Mouse (Mus musculus): ENCODE measurements around the gene Tex22. TPM values are rescaled to one million over a fixed set of nuclear protein-coding genes. Genes with fewer than 3 reads are reported as not detected.

Gene Tex22
- polyA plus RNA-seq, 1 experiment from 2014 or later = not detected

GRCm38 (mm10) chr12:113036996-113037395 is 37.3 kb upstream of the Tex22 start:
- TF ChIP-seq CTCF (IDR thresholded peaks at IDR 0.05) = no peak
- ATAC-seq = no peak
- no peak for DNase-seq (ENCODE audit: low read depth, low spot score)
- H3K27me3 ChIP-seq = no peaks in the 10 kb centered on the region
- CTCF ChIA-PET = interaction anchor here (0.8 to 1.8 kb wide), 5 partner anchors 8 to 49 kb away, joined by 3 to 4 read pairs (median 4); no protein-coding TSS in a partner anchor
- in situ Hi-C loops (cut with MboI; ENCODE audit: low pct_unique_long_range_greater_than_20kb) = no loop called here
- POLR2A ChIA-PET = interaction anchor here (0.7 kb wide), 1 partner anchor 8 kb away, joined by 3 read pairs; no protein-coding TSS in a partner anchor

GRCm38 (mm10) chr12:113038414-113038813 is 35.9 kb upstream of the Tex22 start:
- ATAC-seq (no peak), DNase-seq (ENCODE audit: low read depth, low spot score) (no peak)
- in situ Hi-C loops (cut with MboI; ENCODE audit: low pct_unique_long_range_greater_than_20kb) = no loop called here

GRCm38 (mm10) chr12:113041481-113042439 is 32.5 kb upstream of the Tex22 start:
- H3K27me3 ChIP-seq = no peaks in the 10 kb centered on the region
- in situ Hi-C loops (cut with MboI; ENCODE audit: low pct_unique_long_range_greater_than_20kb) = no loop called here
- ChIA-PET CTCF (interaction anchor here (0.9 to 3.7 kb wide), 6 partner anchors 20 to 37 kb away, joined by 3 to 22 read pairs (median 4); no protein-coding TSS in a partner anchor), POLR2A (no interaction called here)
- ATAC-seq = no peak
- TF ChIP-seq CTCF (IDR thresholded peaks at IDR 0.05) = no peak
- no peak for DNase-seq (ENCODE audit: low read depth, low spot score)

More at GRCm38 (mm10) chr12:113038414-113038813, 35.9 kb upstream of the Tex22 start:
- POLR2A ChIA-PET = no interaction called here
- CTCF ChIA-PET = interaction anchor here (0.8 kb wide), 1 partner anchor 36 kb away, joined by 3 read pairs; no protein-coding TSS in a partner anchor
- TF ChIP-seq CTCF (IDR thresholded peaks at IDR 0.05) = no peak
- H3K27me3 ChIP-seq = no peaks in the 10 kb centered on the region

GRCm38 (mm10) chr12:113042543-113042942 is 31.8 kb upstream of the Tex22 start:
- no peaks in the 10 kb centered on the region for H3K27me3 ChIP-seq
- DNase-seq (ENCODE audit: low read depth, low spot score) (no peak), ATAC-seq (no peak)
- CTCF ChIA-PET = interaction anchor here (1.1 to 3.7 kb wide), 3 partner anchors 27 to 38 kb away, joined by 3 to 22 read pairs (median 3); no protein-coding TSS in a partner anchor
- TF ChIP-seq CTCF (IDR thresholded peaks at IDR 0.05) = no peak
- in situ Hi-C loops (cut with MboI; ENCODE audit: low pct_unique_long_range_greater_than_20kb) = no loop called here
- POLR2A ChIA-PET = no interaction called here

- POLR2A ChIA-PET = interaction anchor here (0.6 to 1.5 kb wide), 2 partner anchors 8 to 13 kb away, joined by 3 read pairs; no protein-coding TSS in a partner anchor
- CTCF ChIA-PET = interaction anchor here (0.9 to 3.7 kb wide), 7 partner anchors 13 to 42 kb away, joined by 3 to 22 read pairs (median 4); no protein-coding TSS in a partner anchor
- TF ChIP-seq CTCF (IDR thresholded peaks at IDR 0.05) = no peak
- in situ Hi-C loops (cut with MboI; ENCODE audit: low pct_unique_long_range_greater_than_20kb) = loop anchor here (5.0 kb wide), 1 partner anchor 38 kb away; no protein-coding TSS in a partner anchor
- peak; percentile 42 for ATAC-seq
- no peaks in the 10 kb centered on the region for H3K27me3 ChIP-seq
- DNase-seq (ENCODE audit: low read depth, low spot score) = no peak
These were observed 29.2 kb upstream of the Tex22 start for GRCm38 (mm10) chr12:113044916-113045677.

GRCm38 (mm10) chr12:113046861-113047260 is 27.4 kb upstream of the Tex22 start:
- CTCF ChIA-PET = interaction anchor here (0.6 to 2.6 kb wide), 6 partner anchors 10 to 46 kb away, joined by 3 to 25 read pairs (median 3); no protein-coding TSS in a partner anchor
- no peaks in the 10 kb centered on the region for H3K27me3 ChIP-seq
- DNase-seq (ENCODE audit: low read depth, low spot score) (no peak), ATAC-seq (no peak)
- in situ Hi-C loops (cut with MboI; ENCODE audit: low pct_unique_long_range_greater_than_20kb) = loop anchor here (5.0 kb wide), 1 partner anchor 40 kb away; no protein-coding TSS in a partner anchor
- no peak for TF ChIP-seq CTCF (IDR thresholded peaks at IDR 0.05)
- POLR2A ChIA-PET = no interaction called here

GRCm38 (mm10) chr12:113048103-113048502 is 26.2 kb upstream of the Tex22 start:
- ATAC-seq (no peak), DNase-seq (ENCODE audit: low read depth, low spot score) (no peak)
- ChIA-PET POLR2A (no interaction called here), CTCF (interaction anchor here (1.0 to 2.6 kb wide), 4 partner anchors 37 to 107 kb away, joined by 3 to 25 read pairs (median 4); no protein-coding TSS in a partner anchor)
- in situ Hi-C loops (cut with MboI; ENCODE audit: low pct_unique_long_range_greater_than_20kb) = loop anchor here (5.0 kb wide), 1 partner anchor 41 kb away; no protein-coding TSS in a partner anchor
- no peak for TF ChIP-seq CTCF (IDR thresholded peaks at IDR 0.05)
- no peaks in the 10 kb centered on the region for H3K27me3 ChIP-seq

- CTCF ChIA-PET = interaction anchor here (0.7 kb wide), 1 partner anchor 24 kb away, joined by 3 read pairs; the partner anchor contains the start of gene Tex22
- TF ChIP-seq CTCF (IDR thresholded peaks at IDR 0.05) = no peak
- POLR2A ChIA-PET = no interaction called here
- in situ Hi-C loops (cut with MboI; ENCODE audit: low pct_unique_long_range_greater_than_20kb) = loop anchor here (5.0 kb wide), 1 partner anchor 43 kb away; no protein-coding TSS in a partner anchor
- DNase-seq (ENCODE audit: low read depth, low spot score) (no peak), ATAC-seq (no peak)
- no peaks in the 10 kb centered on the region for H3K27me3 ChIP-seq
These were observed 24.5 kb upstream of the Tex22 start for GRCm38 (mm10) chr12:113049836-113050235.

GRCm38 (mm10) chr12:113050671-113051070 is 23.6 kb upstream of the Tex22 start:
- no peak for TF ChIP-seq CTCF (IDR thresholded peaks at IDR 0.05)
- no peaks in the 10 kb centered on the region for H3K27me3 ChIP-seq
- CTCF ChIA-PET = interaction anchor here (0.7 kb wide), 1 partner anchor 24 kb away, joined by 3 read pairs; the partner anchor contains the start of gene Tex22
- POLR2A ChIA-PET = no interaction called here
- no peak for DNase-seq (ENCODE audit: low read depth, low spot score)
- in situ Hi-C loops (cut with MboI; ENCODE audit: low pct_unique_long_range_greater_than_20kb) = no loop called here
- no peak for ATAC-seq
